Mouse (Mus musculus) liver, embryonic 14.5 days (tissue): ENCODE measurements around the gene Cacnb4. TPM values are rescaled to one million over a fixed set of nuclear protein-coding genes. Genes with fewer than 3 reads are reported as not detected.

Experiments used
- ATAC-seq: fragments of 200-750 bp; cut with Nextera tagmentation; 2 replicates; pipeline ENCODE4 v1.8.0; 2017; ENCODE audit warnings: moderate number of reproducible peaks, mild to moderate bottlenecking, moderate library complexity; ENCODE audit not compliant: insufficient read depth
- DNase-seq, 3 experiments: peaks; one replicate each; pipeline ENCODE4 v3.0.0-alpha.2; 2012 to 2013; ENCODE audit warnings: low read depth in 3 of 3, low spot score in 3 of 3
- H3K27ac ChIP-seq: fragments of 300-500 bp; sonication (generic); 2 replicates; pipeline ENCODE4 v1.5.1; 2014; ENCODE audit warnings: moderate library complexity, mild to moderate bottlenecking, control low read depth, inconsistent platforms
- H3K27me3 ChIP-seq: fragments of 300-500 bp; sonication (generic); 2 replicates; pipeline ENCODE4 v1.6.1; 2014; ENCODE audit warnings: mild to moderate bottlenecking, low read length, moderate library complexity; ENCODE audit not compliant: control insufficient read depth, insufficient read depth
- H3K36me3 ChIP-seq: fragments of 300-500 bp; sonication (generic); replicated peaks from 2 replicates; pipeline ENCODE4 v1.6.1; 2014; ENCODE audit warnings: low read depth; ENCODE audit not compliant: control insufficient read depth, insufficient read depth
- H3K4me1 ChIP-seq, 2 experiments: fragments of 200-500 bp in 1 of 2; fragments of 300-500 bp in 1 of 2; sonication (generic) in 1 of 2; replicated peaks; 2 replicates each; pipeline ENCODE4 v1.6.1; 2012 to 2014; ENCODE audit warnings: antibody characterized with exemption in 1 of 2, inconsistent platforms in 1 of 2, low read length in 1 of 2; ENCODE audit not compliant: control insufficient read depth in 2 of 2, insufficient read depth in 2 of 2
- H3K4me2 ChIP-seq: fragments of 300-500 bp; sonication (generic); 2 replicates; pipeline ENCODE4 v1.6.1; 2014; ENCODE audit warnings: low read depth, mild to moderate bottlenecking, control low read depth, moderate library complexity
- H3K4me3 ChIP-seq, 2 experiments: fragments of 200-500 bp in 1 of 2; fragments of 300-500 bp in 1 of 2; sonication (generic) in 1 of 2; 2 replicates each; pipeline ENCODE4 v1.5.1; 2012 to 2014; ENCODE audit warnings: low read depth in 2 of 2, low read length in 2 of 2, mild to moderate bottlenecking in 2 of 2, control low read depth in 1 of 2, inconsistent platforms in 1 of 2, moderate library complexity in 1 of 2; ENCODE audit not compliant: insufficient read depth in 1 of 2
- H3K9ac ChIP-seq: fragments of 300-500 bp; sonication (generic); replicated peaks from 2 replicates; pipeline ENCODE4 v1.6.1; 2014; ENCODE audit warnings: mild to moderate bottlenecking, control low read depth, moderate library complexity
- H3K9me3 ChIP-seq: fragments of 300-500 bp; sonication (generic); 2 replicates; pipeline ENCODE4 v1.6.1; 2016; ENCODE audit warnings: low read length, mixed read lengths; ENCODE audit not compliant: control insufficient read depth
- CTCF ChIP-seq: IDR thresholded peaks from 2 replicates; pipeline ENCODE4 v1.5.1; 2016; ENCODE audit warnings: antibody characterized with exemption, low read depth, control low read depth
- EP300 ChIP-seq: IDR thresholded peaks from 2 replicates; pipeline ENCODE4 v1.6.1; 2016; ENCODE audit warnings: antibody characterized with exemption, low read depth
- WGBS: fragments of 180-500 bp; shearing (Covaris S2); extraction: QIAGEN DNeasy Blood & Tissue Kit; methylation state at CpG from one replicate; pipeline ENCODE4 v1.1.7; 2014; ENCODE audit not compliant: insufficient replicate concordance; 5-methylcytosine and 5-hydroxymethylcytosine counted together
- polyA plus RNA-seq, 2 experiments: library from polyadenylated mRNA; depleted of rRNA in 1 of 2; stranded (reverse) in 1 of 2; unstranded in 1 of 2; fragments of >200 nt; fragmentation: Nextera tagmentation in 1 of 2; extraction: Ambion mirVana in 1 of 2; gene quantifications; 2 replicates each; pipeline versions ENCODE4 v1.2.1 to v1.2.3; 2012 to 2014

The Cacnb4 gene
- polyA plus RNA-seq, 2 experiments = 0.06 to 0.19 TPM

DNA sequence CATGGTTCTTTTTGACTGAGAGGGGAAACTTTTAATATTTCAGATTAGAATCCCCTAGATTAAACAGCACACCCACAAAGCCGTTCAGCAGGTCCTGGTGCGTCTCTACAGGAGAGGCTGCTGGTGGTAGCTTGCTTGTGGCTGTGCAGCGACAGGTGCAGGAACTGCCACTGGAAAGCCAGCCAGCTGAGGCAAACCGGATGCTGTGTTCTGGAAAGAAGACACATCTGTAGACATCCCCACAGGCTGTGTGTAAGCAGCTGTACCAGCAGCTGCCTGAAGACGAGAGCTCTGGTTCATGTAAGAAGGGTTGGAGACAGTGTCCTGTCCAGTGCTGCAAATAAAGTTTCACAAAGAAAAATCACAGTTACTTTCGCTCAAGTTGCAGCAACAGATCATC, 18.0 kb upstream of the Cacnb4 start:
- Histone ChIP-seq H3K27ac (no peak overlapping the region), H3K27me3 (no peaks in the 10 kb centered on the region), H3K4me1 (no peaks in the 10 kb centered on the region), H3K4me2 (no peak overlapping the region), H3K4me3 (no peak overlapping the region), H3K36me3 (no peaks in the 10 kb centered on the region; the same call in 1 of the 2 replicates), H3K9ac (no peak overlapping the region), H3K9me3 (no peaks in the 10 kb centered on the region)
- DNase-seq (no peak), ATAC-seq (no peak)
- TF ChIP-seq CTCF = no peak
- no peak for TF ChIP-seq EP300
- WGBS = 74% methylated on average over 6 of the region's 6 CpGs

DNA sequence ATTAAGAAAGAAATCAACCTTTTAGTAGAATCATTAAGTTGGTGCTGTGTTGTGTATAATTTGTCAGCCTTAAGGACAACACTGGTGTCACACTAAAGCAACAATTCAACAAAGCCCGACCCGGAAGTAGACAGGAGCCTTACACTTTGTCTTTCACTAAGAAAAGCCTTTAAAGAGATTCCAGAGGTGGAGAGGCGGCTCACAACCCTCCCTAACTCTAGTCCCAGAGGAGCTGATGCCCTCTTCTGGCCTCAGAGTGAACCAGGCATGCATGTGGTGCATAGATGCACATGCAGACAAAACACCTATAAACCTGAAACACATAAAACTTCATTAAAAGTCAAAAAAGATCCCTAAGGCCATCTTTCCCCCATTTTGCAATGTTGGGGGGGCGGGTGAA, 15.1 kb upstream of the Cacnb4 start:
- TF ChIP-seq EP300 = no peak
- TF ChIP-seq CTCF = no peak
- Histone ChIP-seq H3K9me3 (no peaks in the 10 kb centered on the region), H3K4me2 (no peak overlapping the region), H3K27ac (no peak overlapping the region), H3K4me1 (peaks cover 0 to 2% of the 10 kb centered on the region in 2 experiments; a peak in 1 of 4 replicates), H3K9ac (no peak overlapping the region), H3K36me3 (no peaks in the 10 kb centered on the region; the same call in 1 of the 2 replicates), H3K4me3 (no peak overlapping the region), H3K27me3 (no peaks in the 10 kb centered on the region)
- DNase-seq (no peak), ATAC-seq (no peak)
- WGBS = 65% methylated on average over 4 of the region's 4 CpGs

DNA sequence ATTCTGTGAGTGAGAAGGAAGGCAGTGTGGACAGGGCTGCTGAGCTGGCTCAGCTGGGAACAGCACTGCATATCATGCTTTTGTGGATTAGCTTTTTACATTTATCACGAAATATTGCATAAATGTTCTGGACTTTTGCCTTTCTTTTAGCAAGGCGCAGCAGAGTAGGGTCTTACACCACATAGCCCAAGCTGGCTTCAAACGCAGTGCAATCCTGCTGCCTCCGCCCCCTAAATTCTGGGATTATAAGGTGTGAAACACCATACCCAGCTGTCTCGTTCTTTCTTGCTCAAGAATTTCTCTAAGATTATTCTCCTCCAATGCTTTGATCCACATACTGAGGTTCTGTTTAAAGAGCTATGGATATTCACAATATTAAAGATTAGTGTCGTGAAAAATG, 10.0 kb upstream of the Cacnb4 start:
- Histone ChIP-seq H3K27ac (no peak overlapping the region), H3K9ac (no peak overlapping the region), H3K4me3 (no peak overlapping the region), H3K27me3 (no peaks in the 10 kb centered on the region), H3K36me3 (no peaks in the 10 kb centered on the region), H3K4me2 (no peak overlapping the region), H3K4me1 (peaks cover 0 to 2% of the 10 kb centered on the region in 2 experiments; a peak in 1 of 4 replicates), H3K9me3 (no peaks in the 10 kb centered on the region)
- no peak for TF ChIP-seq EP300
- TF ChIP-seq CTCF = no peak
- WGBS = 66% methylated on average over 6 of the region's 6 CpGs
- DNase-seq (no peak), ATAC-seq (no peak)

DNA sequence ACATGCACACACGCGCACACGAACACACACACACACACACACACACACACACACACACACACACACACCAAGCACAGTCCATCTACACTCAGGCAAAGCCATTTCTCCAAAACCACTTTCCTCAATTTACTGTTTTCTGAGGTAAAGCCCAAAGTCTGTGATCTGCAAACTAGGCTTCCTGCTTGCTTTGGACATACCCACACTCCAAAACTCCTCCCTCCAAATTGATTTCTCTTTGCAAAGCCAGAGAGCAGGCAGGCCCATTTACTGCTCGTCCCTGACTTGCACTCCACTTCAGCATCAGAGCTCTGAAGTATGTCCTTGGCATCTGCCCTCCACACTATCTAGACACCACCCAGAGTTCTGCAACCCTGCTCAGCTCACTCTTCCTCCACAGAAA, 958 bp upstream of the Cacnb4 start:
- TF ChIP-seq EP300 (no peak), CTCF (no peak)
- peaks cover 0 to 2% of the 10 kb centered on the region in 2 experiments; a peak in 1 of 4 replicates for H3K4me1 ChIP-seq
- DNase-seq (no peak), ATAC-seq (no peak)
- no peaks in the 10 kb centered on the region for H3K9me3 ChIP-seq
- no peak overlapping the region for H3K4me3 ChIP-seq
- 49% methylated on average over 4 of the region's 4 CpGs for WGBS
- no peak overlapping the region for H3K27ac ChIP-seq
- H3K9ac ChIP-seq = no peak overlapping the region
- no peak overlapping the region for H3K4me2 ChIP-seq
- H3K36me3 ChIP-seq = no peaks in the 10 kb centered on the region
- peaks cover 35% of the 10 kb centered on the region for H3K27me3 ChIP-seq

DNA sequence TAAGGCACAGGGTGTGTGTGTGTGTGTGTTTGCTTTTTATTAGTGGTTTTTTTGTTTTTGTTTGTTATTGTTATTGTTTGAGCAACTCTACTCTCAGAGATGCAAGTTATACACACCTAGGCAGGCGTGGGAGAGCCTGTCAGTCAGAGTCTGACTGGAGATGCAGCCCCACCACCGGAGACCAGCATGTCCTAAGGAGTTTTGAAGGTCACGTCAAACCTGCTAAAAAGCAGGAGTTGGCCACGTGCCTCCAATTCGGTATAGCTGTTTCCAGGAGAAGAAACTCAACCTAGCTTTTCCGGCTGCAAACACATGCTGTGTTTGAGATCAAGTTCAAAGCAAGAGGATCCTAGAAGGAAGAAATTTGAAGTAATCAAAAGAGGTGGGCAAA, 277 bp upstream of the Cacnb4 start:
- no peak overlapping the region for H3K4me3 ChIP-seq
- H3K27ac ChIP-seq = no peak overlapping the region
- H3K27me3 ChIP-seq = peaks cover 35% of the 10 kb centered on the region
- peaks cover 0 to 2% of the 10 kb centered on the region in 2 experiments; a peak in 1 of 4 replicates for H3K4me1 ChIP-seq
- H3K9ac ChIP-seq = no peak overlapping the region
- no peak for ATAC-seq
- TF ChIP-seq EP300 = no peak
- no peak for TF ChIP-seq CTCF
- H3K9me3 ChIP-seq = no peaks in the 10 kb centered on the region
- no peak for DNase-seq
- no peak overlapping the region for H3K4me2 ChIP-seq
- H3K36me3 ChIP-seq = no peaks in the 10 kb centered on the region
- 17% methylated on average over 6 of the region's 6 CpGs for WGBS
